Mouse (Mus musculus) megakaryocyte, embryonic 14.5 days (primary cell): Measurements from ENCODE around the gene Adamts2. TPM values are rescaled to one million over a fixed set of nuclear protein-coding genes. Genes with fewer than 3 reads are reported as not detected.

Source experiments
- H3K27me3 ChIP-seq: replicated peaks from 2 replicates; pipeline ENCODE3; 2012; ENCODE audit warnings: inconsistent platforms
- H3K36me3 ChIP-seq: replicated peaks from 2 replicates; pipeline ENCODE3; 2012; ENCODE audit warnings: low read length, inconsistent platforms, mixed read lengths
- H3K4me1 ChIP-seq: 2 replicates; pipeline ENCODE4 v1.6.1; 2012; ENCODE audit warnings: inconsistent platforms
- H3K4me3 ChIP-seq: replicated peaks from 2 replicates; pipeline ENCODE3; 2012; ENCODE audit warnings: moderate library complexity, mild to moderate bottlenecking, inconsistent platforms
- H3K9me3 ChIP-seq: 2 replicates; pipeline ENCODE4 v1.6.1; 2012; ENCODE audit warnings: inconsistent platforms
- FLI1 ChIP-seq: IDR thresholded peaks from 2 replicates; pipeline ENCODE4 v1.6.1; 2012; ENCODE audit warnings: low read length, inconsistent platforms, mixed read lengths
- GATA1 ChIP-seq: IDR thresholded peaks from 3 replicates; pipeline ENCODE4 v1.6.1; 2012; ENCODE audit warnings: mixed read lengths, low read length, inconsistent platforms, borderline replicate concordance
- polyA plus RNA-seq: library from polyadenylated mRNA; stranded (reverse); fragments of >175 nt; gene quantifications from 2 replicates; pipeline ENCODE4 v1.2.3, GENCODE M21; 2012; ENCODE audit warnings: low replicate concordance; ENCODE audit not compliant: insufficient read depth

The Adamts2 gene
- polyA plus RNA-seq, 1 experiment = not detected

- H3K4me3 ChIP-seq = no peak overlapping the region
- TF ChIP-seq GATA1 = no peak
- no peak for TF ChIP-seq FLI1
- no peaks in the 10 kb centered on the region for H3K4me1 ChIP-seq
- no peaks in the 10 kb centered on the region for H3K36me3 ChIP-seq
- H3K9me3 ChIP-seq = peaks cover 17% of the 10 kb centered on the region
- H3K27me3 ChIP-seq = no peaks in the 10 kb centered on the region
These were observed 195.8 kb downstream of the Adamts2 start for GRCm38 (mm10) chr11:50797674-50798073.

DNA sequence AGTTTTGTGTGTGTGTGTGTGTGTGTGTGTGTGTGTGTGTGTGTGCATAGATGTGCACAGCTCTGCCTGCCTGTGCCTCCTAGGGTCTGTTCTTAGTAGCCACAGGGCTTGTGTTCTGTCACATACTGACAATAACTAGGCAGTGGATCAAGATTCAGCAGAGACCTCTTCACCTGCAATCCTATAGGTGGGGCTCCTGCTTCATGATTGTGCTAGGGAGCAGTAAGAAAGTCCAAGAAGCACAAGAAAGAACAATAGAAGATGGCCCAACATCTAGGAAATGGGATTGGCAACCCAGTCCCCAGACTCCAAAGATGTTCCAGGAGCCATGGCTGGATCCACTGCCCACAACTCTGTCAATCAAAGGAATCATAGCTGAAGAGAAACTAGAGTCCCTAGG lies 197.0 kb downstream of the Adamts2 start:
- Histone ChIP-seq H3K36me3 (no peaks in the 10 kb centered on the region), H3K4me1 (no peaks in the 10 kb centered on the region), H3K4me3 (no peak overlapping the region), H3K9me3 (peaks cover 25% of the 10 kb centered on the region), H3K27me3 (no peaks in the 10 kb centered on the region)
- TF ChIP-seq GATA1 = no peak

DNA sequence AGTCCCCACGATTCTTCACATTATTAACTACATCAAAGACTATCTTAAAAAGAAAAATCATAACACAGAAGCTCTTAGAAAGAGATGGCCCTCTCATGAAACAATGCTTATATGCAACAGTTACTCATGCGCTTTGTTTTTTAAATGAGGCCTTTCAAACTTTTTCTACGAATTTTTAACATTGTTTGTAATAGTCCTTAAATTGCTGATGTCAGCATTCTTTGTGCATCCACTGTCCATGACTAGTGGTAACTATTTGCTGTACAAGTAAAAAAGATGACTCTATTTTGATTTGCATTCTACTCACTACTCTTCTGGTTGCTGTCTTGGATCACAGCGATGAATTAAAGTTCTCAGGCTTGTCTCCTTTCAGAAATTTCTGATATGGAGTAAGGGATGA lies 212.3 kb downstream of the Adamts2 start:
- TF ChIP-seq FLI1 (no peak), GATA1 (no peak)
- Histone ChIP-seq H3K36me3 (peaks cover 5% of the 10 kb centered on the region), H3K4me3 (no peak overlapping the region), H3K9me3 (peaks cover 46% of the 10 kb centered on the region), H3K27me3 (no peaks in the 10 kb centered on the region), H3K4me1 (no peaks in the 10 kb centered on the region)

GRCm38 (mm10) chr11:50826214-50826613 lies 224.3 kb downstream of the Adamts2 start:
- TF ChIP-seq GATA1 = no peak
- peaks cover 16% of the 10 kb centered on the region for H3K4me1 ChIP-seq
- no peak overlapping the region for H3K4me3 ChIP-seq

GRCm38 (mm10) chr11:50827010-50827953 lies 225.4 kb downstream of the Adamts2 start, which contains the start of gene Zfp354c:
TSS of gene Zfp354c (minus strand) at chr11:50827724.
- H3K9me3 ChIP-seq = peaks cover 1% of the 10 kb centered on the region
- H3K36me3 ChIP-seq = no peaks in the 10 kb centered on the region
- peak within 1 kb of the TSS; percentile 95 for H3K4me3 ChIP-seq
- H3K4me1 ChIP-seq = peaks cover 16% of the 10 kb centered on the region
- H3K27me3 ChIP-seq = no peaks in the 10 kb centered on the region
- no peak for TF ChIP-seq GATA1
- TF ChIP-seq FLI1 = no peak

More at GRCm38 (mm10) chr11:50826214-50826613, 224.3 kb downstream of the Adamts2 start:
- no peaks in the 10 kb centered on the region for H3K36me3 ChIP-seq
- H3K9me3 ChIP-seq = no peaks in the 10 kb centered on the region
- no peaks in the 10 kb centered on the region for H3K27me3 ChIP-seq

DNA sequence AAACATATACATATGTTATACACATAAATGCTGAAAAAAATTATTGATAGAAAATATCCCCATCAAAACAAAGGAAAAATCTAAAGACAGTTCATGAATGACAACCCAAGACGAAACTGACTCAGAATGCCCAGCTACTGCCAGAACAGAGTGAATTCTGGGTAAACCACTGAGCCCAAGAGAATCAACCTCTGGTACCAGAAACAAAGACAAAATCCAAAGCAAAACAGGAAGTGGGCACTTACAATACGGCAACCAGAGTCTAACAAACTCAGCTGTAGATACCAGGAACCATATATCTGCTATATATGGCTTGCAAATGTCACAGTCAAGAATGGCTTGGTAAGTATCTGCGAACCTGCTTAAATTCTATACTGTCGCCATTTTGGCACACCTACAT lies 233.8 kb downstream of the Adamts2 start:
- TF ChIP-seq GATA1 = no peak
- TF ChIP-seq FLI1 = no peak
- no peak overlapping the region for H3K4me3 ChIP-seq
- H3K36me3 ChIP-seq = no peaks in the 10 kb centered on the region
- H3K27me3 ChIP-seq = no peaks in the 10 kb centered on the region
- peaks cover 26% of the 10 kb centered on the region for H3K9me3 ChIP-seq
- H3K4me1 ChIP-seq = no peaks in the 10 kb centered on the region

DNA sequence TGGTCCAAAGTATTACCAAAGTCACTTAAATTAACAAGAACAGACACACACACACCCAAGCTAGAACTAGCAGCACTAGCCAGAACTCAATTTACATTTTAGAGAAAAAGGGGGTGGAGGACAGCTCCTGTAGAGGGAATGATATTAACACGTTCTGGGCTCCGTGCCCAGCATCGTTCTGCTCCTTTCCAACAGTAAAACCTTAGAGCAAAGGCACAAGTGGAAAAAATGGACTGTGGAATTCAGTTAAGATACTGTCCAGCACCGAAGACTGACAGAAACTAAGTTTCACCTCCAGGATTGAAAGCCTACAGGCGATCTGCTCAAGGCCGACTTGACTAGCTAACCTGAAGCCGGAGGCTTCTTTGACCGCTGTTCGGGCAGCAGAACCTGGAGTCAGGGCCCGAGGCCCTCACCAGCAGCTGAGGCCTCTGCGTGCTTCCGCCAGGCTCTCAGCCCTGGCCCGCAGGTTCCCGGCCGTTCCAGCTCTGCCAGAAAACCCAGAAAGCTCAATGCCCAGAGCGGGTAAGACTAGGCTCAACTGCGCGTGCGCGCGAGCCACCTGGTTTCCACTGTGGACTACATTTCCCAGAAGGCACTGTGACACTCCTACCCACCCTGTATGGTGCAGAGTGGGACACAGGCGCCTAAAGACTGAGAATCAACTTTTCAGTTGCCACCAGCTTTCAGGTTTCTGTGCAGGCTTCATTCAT lies 239.3 kb downstream of the Adamts2 start, which contains the start of gene Zfp879:
Gene Zfp879 (minus strand): TSS at position 530 of the 713 bp plus-strand sequence.
- no peaks in the 10 kb centered on the region for H3K36me3 ChIP-seq
- H3K4me1 ChIP-seq = no peaks in the 10 kb centered on the region
- TF ChIP-seq GATA1 (no peak), FLI1 (no peak)
- peaks cover 4% of the 10 kb centered on the region for H3K27me3 ChIP-seq
- peaks cover 15% of the 10 kb centered on the region for H3K9me3 ChIP-seq
- H3K4me3 ChIP-seq = no peak within 1 kb of the TSS

DNA sequence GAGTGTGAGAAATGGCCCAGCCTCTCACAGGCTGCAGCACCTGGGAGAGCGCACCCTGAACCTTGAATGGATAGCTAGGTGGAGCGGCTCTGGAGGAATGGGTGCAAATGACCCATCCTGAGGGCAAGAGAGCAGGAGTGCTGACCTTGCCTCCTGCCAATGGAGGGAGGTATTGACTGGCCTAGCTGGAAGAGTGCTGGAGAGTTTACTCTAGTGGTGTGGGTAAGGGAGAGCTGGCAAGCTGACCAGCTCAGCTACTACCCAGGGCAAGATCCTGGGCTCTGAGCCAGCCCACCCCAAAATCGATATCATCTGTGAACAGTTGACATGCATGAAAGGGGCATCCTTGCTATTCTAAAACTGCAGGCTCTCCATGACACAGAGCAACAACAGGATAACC lies 244.1 kb downstream of the Adamts2 start:
- H3K27me3 ChIP-seq = peaks cover 41% of the 10 kb centered on the region
- H3K9me3 ChIP-seq = peaks cover 18% of the 10 kb centered on the region
- TF ChIP-seq GATA1 = no peak
- no peak for TF ChIP-seq FLI1

GRCm38 (mm10) chr11:50847047-50847446 lies 245.2 kb downstream of the Adamts2 start:
- peaks cover 8% of the 10 kb centered on the region; the same call in 1 of the 2 replicates for H3K4me1 ChIP-seq
- H3K9me3 ChIP-seq = peaks cover 23% of the 10 kb centered on the region
- TF ChIP-seq FLI1 (no peak), GATA1 (no peak)
- H3K27me3 ChIP-seq = peaks cover 51% of the 10 kb centered on the region
- no peaks in the 10 kb centered on the region for H3K36me3 ChIP-seq
- no peak overlapping the region for H3K4me3 ChIP-seq

More for the DNA sequence above, 244.1 kb downstream of the Adamts2 start:
- Histone ChIP-seq H3K36me3 (no peaks in the 10 kb centered on the region), H3K4me1 (peaks cover 3% of the 10 kb centered on the region; the same call in 1 of the 2 replicates), H3K4me3 (no peak overlapping the region)
